Mouse (Mus musculus): ENCODE measurements around the gene Epb41l1.
A peak's percentile ranks its signal among the peaks of the same experiment; 100 is the strongest.

Epb41l1 gene

DNA sequence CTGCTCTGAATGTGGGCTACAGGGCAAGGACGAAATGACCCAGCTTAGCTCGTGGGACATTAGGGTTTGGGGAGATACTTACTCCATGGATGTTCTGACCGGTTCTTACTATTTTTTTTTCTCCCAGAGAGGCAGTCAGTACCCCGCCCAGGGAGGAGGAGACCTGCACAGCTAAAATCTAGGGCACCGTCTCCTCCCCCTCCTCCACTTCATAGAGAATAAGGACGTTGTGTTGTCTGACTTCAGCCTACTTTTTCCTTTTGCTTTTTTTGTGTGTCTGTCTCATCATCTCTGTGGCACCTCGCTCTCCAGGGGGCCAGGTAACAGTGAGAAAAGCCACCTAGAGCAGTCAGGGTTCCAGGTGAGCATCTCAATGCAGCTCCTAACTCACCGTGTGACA, 121.7 kb downstream of the Epb41l1 start:
- no peak for DNase-seq

GRCm38 (mm10) chr2:156543804-156544203, 123.1 kb downstream of the Epb41l1 start:
- no peak for DNase-seq

DNA sequence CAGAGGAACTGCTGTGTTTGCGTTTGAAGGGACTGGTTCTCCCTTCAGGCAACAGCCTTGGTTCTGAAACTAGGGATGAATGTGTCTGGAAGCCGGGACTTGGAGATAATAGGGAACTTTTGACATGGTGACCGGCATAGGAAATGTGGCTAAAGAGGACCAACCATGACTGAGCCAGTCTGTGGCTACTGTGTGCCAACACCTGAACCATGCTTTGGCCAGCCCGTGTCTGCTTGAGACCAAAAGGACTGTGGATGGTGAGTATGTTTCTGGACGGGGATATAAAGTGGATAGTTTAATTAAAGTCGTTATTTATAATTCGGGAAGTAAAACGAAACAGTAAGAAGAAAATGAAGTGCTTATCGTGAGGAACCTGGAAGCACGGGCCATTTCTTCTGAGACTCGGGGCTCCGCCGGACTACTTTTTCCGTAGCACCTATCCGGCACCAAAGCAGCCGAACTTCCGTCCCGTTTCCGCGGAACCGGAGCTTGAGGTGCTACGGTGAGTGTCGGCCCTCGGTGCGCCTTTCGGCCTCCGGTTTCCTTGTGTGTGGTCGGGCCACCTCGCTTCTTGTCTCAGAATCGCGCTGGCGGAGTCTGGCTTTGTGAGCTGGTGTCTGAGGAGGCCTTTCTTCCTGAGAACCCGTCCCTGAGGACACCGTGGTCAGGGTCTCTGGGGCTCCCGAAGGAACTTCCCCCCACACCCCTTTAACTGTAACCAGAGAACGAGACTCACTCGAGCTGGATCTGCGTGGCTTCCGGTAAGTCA, 126.6 kb downstream of the Epb41l1 start, which contains the start of gene Aar2:
Aar2 (plus strand) TSS at position 462 of the 769 bp plus-strand sequence.
- DNase-seq: peak; percentile 74

- no peak for DNase-seq
These were observed 131.7 kb downstream of the Epb41l1 start for GRCm38 (mm10) chr2:156552421-156552820.

DNA sequence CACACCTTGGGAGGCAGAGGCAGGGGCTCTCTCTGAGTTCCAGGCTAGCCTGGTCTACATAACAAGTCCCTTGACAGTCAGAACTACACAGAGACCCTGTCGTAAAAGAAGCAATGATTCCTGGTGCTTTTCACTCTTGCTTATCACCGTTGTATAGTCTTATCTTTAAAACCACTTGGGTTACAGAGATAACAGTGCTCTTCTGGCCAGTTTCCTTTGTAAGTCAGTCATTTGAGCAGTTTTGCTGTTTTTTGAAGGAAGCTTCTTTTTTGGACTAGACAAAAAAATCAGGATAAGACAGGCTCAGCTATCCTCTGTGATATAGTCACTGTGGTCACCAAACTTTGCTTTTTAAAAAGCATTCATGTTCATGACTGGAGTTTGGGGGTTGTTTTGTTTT, 141.1 kb downstream of the Epb41l1 start:
- no peak for DNase-seq

DNA sequence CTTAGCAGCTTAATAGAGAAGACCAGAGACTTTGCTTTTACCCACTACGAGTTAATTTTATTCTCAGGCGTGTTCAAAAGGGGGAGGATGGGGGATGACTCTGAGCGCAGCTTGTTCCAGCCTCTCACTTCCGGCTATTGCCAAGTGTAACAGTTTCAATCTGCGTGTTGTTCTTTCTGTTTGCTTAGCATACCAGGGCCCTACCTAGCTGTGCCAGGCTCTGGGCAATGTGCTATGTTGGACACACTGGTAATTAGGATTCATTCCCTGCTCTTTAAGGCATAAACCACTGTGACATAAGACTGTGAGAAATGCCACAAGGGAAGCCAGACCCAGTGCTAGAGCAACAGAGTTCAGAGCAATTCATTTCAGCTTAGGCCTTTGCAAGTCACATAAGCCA, 142.8 kb downstream of the Epb41l1 start:
- no peak for DNase-seq

GRCm38 (mm10) chr2:156566512-156566911, 145.8 kb downstream of the Epb41l1 start:
- DNase-seq: no peak

DNA sequence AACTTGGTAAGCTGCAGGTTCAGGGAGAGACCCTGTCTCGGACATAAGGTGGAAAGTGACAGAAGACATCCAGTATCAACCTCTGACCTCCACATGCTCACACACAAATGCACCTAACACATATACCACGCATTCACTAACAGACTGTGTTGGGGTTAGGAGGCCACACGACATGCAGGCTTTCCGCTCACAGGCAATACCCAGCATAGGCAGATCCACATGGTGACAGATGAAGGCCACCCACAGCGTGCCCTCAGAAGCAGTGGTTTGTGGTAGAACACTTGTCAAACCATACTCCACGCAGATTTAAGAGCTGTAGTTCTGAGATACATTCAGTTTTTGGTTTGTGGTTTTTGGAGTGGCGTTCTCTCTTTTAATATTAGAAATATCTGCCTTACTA, 147.9 kb downstream of the Epb41l1 start:
- no peak for DNase-seq

- no peak for DNase-seq
These were observed 148.6 kb downstream of the Epb41l1 start for GRCm38 (mm10) chr2:156569261-156569660.

DNA sequence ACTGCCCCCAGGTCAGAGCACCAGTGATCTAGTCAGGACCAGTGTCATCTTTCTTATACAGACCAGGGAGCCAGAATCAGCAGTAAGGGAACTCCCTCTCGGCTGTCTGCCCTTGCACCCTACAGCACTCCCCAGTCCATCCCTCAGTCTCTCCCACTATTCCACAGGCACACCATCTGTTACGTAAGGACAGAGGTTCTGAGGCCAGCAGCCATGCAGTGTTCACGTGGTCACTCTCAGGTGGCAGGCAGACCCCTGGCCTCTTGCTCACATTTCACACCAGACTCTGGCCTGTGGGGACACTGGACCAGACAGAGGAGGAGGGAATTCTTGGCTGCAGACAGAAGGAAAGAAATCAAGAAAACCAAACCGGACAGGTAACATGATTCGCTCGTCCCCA, 150.8 kb downstream of the Epb41l1 start:
- DNase-seq: no peak

DNA sequence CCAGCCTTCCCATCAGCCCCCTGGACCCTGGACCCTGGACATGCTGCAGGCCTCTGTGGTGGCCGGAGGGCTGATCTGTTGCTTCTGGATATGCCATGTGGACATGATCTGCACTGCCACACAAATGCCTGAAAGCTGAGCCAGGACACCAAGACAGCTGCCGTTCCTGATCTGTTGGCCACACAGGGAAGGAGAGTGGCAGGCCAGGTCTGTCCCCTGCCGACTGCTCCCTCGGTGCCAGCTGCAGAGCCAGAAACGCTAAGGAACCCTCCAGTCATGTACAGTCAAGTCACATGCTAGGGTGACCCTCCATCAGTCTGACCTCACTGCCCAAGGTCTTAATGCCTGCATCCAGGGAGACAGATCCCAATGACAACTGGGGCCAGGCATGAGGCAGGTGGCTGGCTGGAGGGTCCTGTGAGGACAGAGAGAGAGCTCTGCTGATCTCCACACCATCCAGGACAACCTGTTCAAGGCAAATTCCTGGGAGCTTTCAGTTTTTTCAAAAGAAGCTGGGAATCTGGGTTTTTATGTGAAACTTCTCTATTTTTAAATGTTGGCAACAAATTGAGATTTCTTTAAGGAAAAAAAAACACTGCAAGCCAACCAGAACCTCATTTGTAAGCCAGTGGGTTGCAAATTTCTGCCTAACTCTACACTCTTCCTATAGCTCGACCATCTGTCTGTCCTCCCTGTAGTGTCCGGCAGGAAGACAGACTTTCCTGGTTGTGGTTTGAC, 156.3 kb downstream of the Epb41l1 start:
- DNase-seq: no peak

DNA sequence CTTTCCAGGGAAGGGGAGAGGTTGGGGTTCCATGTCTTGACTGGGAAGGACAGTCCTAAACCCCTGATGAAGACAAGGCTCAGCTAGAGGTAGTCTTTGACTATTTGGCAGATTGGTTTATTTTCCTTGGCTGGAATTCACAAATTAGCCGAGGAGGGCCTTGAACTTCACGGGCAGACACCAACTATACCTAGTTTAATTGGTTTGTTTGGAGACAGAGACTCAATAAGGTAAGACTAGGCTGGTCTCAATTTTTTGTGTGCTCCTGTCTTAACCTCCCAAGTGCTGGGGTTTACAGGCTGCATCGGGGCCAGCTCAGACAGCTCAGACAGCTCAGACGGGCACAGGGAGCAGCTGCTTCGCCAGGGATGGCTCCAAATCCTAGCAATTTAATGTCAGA, 159.8 kb downstream of the Epb41l1 start:
- no peak for DNase-seq

DNA sequence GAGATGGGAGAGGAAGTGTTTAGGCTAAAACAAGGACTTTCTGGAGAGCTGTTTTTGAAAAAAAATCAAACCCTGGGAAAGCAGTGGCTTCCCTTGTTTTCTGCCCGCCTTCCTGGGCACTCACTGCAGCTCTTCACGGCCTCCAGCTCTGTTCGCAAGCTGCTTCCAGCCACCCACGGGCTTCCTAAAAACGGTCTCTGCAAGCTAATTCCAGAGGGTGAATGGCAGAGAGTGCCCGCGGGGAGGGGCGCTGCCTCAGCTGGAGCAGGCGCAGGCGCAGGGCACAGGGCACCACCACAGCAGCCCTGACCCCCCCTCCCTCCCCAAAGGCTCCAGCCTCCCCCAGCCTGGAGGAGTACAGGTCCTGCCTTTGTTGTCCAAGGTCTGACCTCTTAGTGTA, 160.5 kb downstream of the Epb41l1 start:
- DNase-seq: peak; percentile 85

DNA sequence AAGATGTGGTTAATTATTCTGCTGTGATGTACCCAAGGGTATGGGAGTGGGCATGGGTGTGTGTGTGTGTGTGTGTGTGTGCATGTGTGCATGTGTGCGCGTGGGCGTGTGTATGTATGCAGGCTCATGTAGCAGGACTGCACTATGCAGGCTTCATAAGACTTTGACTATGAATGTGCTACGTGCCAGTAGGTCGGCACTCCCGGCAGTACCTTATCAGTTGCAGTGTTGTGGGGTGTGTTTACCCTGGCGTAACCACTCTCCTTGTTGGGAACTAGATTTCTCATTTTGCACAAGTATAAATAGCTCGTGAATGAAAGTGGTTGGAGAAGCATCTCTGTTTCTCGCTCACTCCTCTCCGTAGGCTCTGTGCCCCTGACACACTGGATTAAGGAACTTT, 162.2 kb downstream of the Epb41l1 start:
- no peak for DNase-seq

GRCm38 (mm10) chr2:156584154-156584796, 163.6 kb downstream of the Epb41l1 start:
- no peak for DNase-seq

DNA sequence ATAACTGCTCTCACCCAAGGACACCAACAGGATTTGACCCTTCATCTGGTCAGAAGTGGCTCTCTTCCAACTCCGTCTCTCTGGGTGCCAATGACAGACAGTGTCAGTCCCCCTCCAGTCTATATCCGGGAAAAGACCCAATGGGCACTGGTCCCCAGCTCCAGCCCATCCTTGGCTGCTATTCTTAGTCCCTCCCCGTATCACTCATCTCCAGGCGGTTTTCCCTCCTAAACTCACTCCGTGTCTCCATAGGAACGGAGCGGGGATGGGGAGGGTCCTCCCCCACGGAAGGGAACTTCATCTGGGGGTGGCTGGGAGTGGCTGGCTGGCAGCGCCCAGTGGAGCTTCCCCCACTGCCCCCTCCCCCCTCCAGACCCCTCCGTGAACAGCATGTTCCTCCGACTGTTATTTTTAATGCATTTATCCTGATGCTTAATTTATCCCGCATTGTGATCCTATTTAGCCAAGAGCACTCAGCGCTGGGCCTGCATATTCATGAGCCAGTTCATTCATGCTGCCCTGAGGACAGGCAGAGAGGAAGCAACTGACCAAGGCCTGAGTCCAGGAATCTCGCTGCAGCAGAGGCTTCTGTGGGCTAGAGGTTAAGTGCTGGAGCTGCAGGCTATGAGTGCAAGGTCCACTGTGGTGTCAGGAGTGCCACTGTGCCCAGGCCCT, 164.2 kb downstream of the Epb41l1 start:
- DNase-seq: peak; percentile 59

DNA sequence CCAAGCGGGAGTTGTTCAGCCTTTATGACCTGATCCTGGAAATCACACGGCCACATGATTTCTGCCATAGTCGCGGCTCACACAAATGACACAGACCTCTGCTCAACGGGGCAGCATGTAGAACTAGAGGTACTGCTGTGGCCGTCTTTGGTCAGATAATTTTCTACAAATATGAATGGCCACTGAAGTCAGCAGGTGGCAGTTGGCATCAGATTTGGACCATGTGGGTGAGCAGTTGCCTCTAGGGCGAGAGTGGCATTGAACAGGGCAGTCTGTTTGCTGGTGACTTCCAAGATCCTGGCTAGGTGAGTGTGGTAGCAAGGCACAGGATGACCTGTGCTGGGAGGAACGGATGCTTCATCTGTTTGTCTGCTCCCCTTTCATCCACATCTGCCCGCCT, 168.8 kb downstream of the Epb41l1 start:
- DNase-seq: no peak
